Mouse (Mus musculus) kidney, adult 2 months (tissue): ENCODE measurements at regions not wholly inside any gene's neighbourhood (a gene's known extent, or its start where the extent isn't known, plus 50 kb on each side); places are given as distances from the start of the nearest gene placed in this dataset.

Experiments
- DNase-seq: peaks from one replicate; pipeline ENCODE4 v3.0.0; 2021
- H3K27ac ChIP-seq: fragments of 200-500 bp; 2 replicates; pipeline ENCODE4 v1.5.1; 2012; ENCODE audit warnings: low read depth, low read length, control low read depth, inconsistent platforms; ENCODE audit not compliant: insufficient read depth
- H3K27me3 ChIP-seq: fragments of 200-500 bp; replicated peaks from 2 replicates; pipeline ENCODE4 v1.6.1; 2012; ENCODE audit warnings: mild to moderate bottlenecking, moderate library complexity, low read length, inconsistent platforms; ENCODE audit not compliant: control insufficient read depth, insufficient read depth
- H3K36me3 ChIP-seq: fragments of 200-500 bp; 2 replicates; pipeline ENCODE4 v1.6.1; 2012; ENCODE audit warnings: mild to moderate bottlenecking, moderate library complexity, low read length, inconsistent platforms; ENCODE audit not compliant: control insufficient read depth, insufficient read depth
- H3K4me1 ChIP-seq: fragments of 200-500 bp; 2 replicates; pipeline ENCODE4 v1.6.1; 2011; ENCODE audit warnings: low read length; ENCODE audit not compliant: control insufficient read depth, insufficient read depth
- H3K4me3 ChIP-seq: fragments of 200-500 bp; 2 replicates; pipeline ENCODE4 v1.5.1; 2011; ENCODE audit warnings: mild to moderate bottlenecking, low read depth, low read length, control low read depth; ENCODE audit not compliant: insufficient read depth
- CTCF ChIP-seq: fragments of 200-500 bp; conservative IDR thresholded peaks from 2 replicates; pipeline ENCODE4 v1.5.1; 2011; ENCODE audit warnings: low read depth, mild to moderate bottlenecking, control low read depth, low read length, moderate library complexity, mixed read lengths; ENCODE audit not compliant: insufficient read depth, insufficient read length
- POLR2A ChIP-seq: fragments of 200-500 bp; IDR thresholded peaks from one replicate; pipeline ENCODE4 v1.6.1; 2011; ENCODE audit warnings: low read depth, low read length, control low read depth
- WGBS: fragments of 180-500 bp; shearing (Covaris S2); methylation state at CpG from one replicate; pipeline ENCODE4 v1.1.7; 2018; 5-methylcytosine and 5-hydroxymethylcytosine counted together

GRCm38 (mm10) chr4:45738746-45739145 lies 60.1 kb upstream of the Aldh1b1 start:
- H3K27me3 ChIP-seq = no peaks in the 10 kb centered on the region
- WGBS = 88% methylated on average over 11 of the region's 11 CpGs
- no peaks in the 10 kb centered on the region for H3K36me3 ChIP-seq
- no peak for DNase-seq
- no peaks in the 10 kb centered on the region for H3K4me1 ChIP-seq
- H3K27ac ChIP-seq = no peak overlapping the region
- no peak for TF ChIP-seq CTCF
- no peak for TF ChIP-seq POLR2A
- H3K4me3 ChIP-seq = no peak overlapping the region

GRCm38 (mm10) chr4:45736215-45736815 lies 62.5 kb upstream of the Aldh1b1 start:
- no peak for TF ChIP-seq POLR2A
- TF ChIP-seq CTCF = no peak
- 59% methylated on average over 10 of the region's 10 CpGs for WGBS
- Histone ChIP-seq H3K27ac (no peak overlapping the region), H3K4me3 (no peak overlapping the region), H3K36me3 (no peaks in the 10 kb centered on the region), H3K27me3 (no peaks in the 10 kb centered on the region), H3K4me1 (no peaks in the 10 kb centered on the region)
- DNase-seq = no peak

- no peak for DNase-seq
- no peak overlapping the region for H3K4me3 ChIP-seq
- H3K27ac ChIP-seq = no peak overlapping the region
- 98% methylated on average over 6 of the region's 6 CpGs for WGBS
- no peaks in the 10 kb centered on the region for H3K27me3 ChIP-seq
- H3K4me1 ChIP-seq = no peaks in the 10 kb centered on the region
- no peaks in the 10 kb centered on the region for H3K36me3 ChIP-seq
- no peak for TF ChIP-seq POLR2A
- no peak for TF ChIP-seq CTCF
Observed at GRCm38 (mm10) chr4:45734011-45734410, 64.8 kb upstream of the Aldh1b1 start.

DNA sequence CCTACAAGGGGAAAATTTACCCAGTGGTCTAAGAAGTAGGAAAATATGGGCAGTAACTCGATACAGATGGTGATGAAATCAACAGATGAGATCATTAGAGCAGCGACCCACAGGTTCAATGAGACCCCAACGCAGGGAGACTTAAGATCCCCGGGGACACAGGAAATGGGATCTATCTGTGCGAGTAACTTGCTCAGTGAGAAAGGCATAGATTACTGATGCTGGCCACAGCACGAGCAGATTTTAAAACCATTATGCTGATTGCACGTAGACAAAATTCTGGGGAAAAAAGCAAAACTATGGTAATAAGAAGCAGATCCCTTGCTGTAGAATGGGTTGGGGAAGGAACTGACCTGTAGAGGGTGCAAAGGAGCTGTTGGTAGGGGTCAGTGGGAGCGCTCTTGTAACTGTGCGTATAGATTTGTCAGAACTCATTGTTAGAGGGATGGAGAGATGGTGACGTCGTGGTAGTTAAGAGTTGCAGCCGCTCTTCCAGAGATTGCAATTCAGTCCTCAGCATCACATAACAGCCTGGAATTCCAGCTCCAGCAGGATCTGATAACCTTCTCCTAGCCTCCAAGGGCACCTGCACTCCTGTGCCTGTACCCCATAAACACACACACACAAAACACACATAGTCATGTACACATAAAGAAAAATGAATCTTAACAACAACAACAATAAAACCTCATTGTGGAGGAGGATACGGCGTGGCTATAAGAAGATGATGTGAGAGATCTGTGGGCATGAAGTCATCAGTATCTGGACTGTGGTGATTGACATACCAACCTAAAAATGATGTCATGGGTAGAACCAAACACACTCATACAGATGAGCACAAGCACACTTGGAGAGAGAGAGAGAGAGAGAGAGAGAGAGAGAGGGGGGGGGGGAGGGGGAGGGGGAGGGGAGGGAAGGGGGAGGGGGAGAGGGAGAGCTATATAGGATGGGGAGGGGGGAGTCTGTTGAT lies 67.7 kb upstream of the Aldh1b1 start:
- Histone ChIP-seq H3K4me1 (no peaks in the 10 kb centered on the region), H3K27me3 (no peaks in the 10 kb centered on the region), H3K36me3 (no peaks in the 10 kb centered on the region), H3K27ac (no peak overlapping the region), H3K4me3 (no peak overlapping the region)
- WGBS = 41% methylated on average over 14 of the region's 14 CpGs
- peak; percentile 8 for DNase-seq
- TF ChIP-seq POLR2A = no peak
- TF ChIP-seq CTCF = peak; percentile 47

- no peak overlapping the region for H3K27ac ChIP-seq
- H3K4me1 ChIP-seq = no peaks in the 10 kb centered on the region
- no peak for DNase-seq
- 88% methylated on average over 4 of the region's 4 CpGs for WGBS
- H3K4me3 ChIP-seq = no peak overlapping the region
- no peaks in the 10 kb centered on the region for H3K36me3 ChIP-seq
- H3K27me3 ChIP-seq = no peaks in the 10 kb centered on the region
- no peak for TF ChIP-seq POLR2A
- no peak for TF ChIP-seq CTCF
Observed at GRCm38 (mm10) chr4:45729801-45730200, 69.0 kb upstream of the Aldh1b1 start.

DNA sequence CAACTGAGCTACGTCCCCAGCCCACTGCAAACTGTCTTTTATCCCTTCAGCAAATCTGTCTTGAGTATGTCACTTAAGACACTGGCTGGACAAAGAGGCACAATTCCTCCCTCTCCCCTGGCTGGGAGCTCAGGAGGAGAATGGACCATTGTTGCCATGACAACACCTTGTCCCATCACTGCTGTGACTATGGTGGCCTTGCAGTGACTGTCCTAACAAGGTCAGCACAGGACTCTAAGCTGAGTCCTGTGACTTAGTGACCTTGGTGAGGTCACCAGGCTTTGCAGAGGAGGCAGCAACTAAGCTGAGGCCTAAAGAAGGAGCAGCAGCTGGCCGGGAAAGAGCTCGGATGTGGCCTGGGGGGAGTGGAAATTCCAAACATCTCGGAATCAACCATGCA lies 70.0 kb upstream of the Aldh1b1 start:
- DNase-seq = no peak
- no peak overlapping the region for H3K27ac ChIP-seq
- 54% methylated on average over 4 of the region's 4 CpGs for WGBS

DNA sequence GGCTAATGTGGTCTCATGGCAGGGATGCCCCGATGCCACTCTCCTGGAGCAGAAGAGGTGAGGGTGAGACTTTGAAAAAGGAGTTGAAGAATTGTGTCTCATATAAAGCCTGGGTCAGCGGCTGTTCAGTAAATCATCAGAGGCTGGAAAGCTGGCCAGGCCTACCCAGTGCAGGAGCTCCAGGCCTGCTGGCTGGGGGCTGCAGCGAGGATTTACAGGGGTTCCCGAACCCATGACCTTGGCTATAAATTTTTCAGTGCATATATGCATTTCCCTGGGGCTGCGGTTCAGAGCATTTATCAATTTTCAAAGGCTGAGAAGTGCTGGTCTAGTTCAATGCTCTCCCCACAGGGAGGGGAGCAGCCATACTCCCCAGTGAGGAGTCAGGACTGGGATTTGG lies 70.9 kb upstream of the Aldh1b1 start:
- no peak for DNase-seq
- Histone ChIP-seq H3K4me3 (no peak overlapping the region), H3K27ac (no peak overlapping the region), H3K27me3 (no peaks in the 10 kb centered on the region), H3K4me1 (no peaks in the 10 kb centered on the region), H3K36me3 (no peaks in the 10 kb centered on the region)
- TF ChIP-seq POLR2A (no peak), CTCF (no peak)
- WGBS = 77% methylated on average over 5 of the region's 5 CpGs

More for the DNA sequence above, 70.0 kb upstream of the Aldh1b1 start:
- no peak overlapping the region for H3K4me3 ChIP-seq
- TF ChIP-seq POLR2A = no peak
- TF ChIP-seq CTCF = no peak
- no peaks in the 10 kb centered on the region for H3K36me3 ChIP-seq
- no peaks in the 10 kb centered on the region for H3K4me1 ChIP-seq
- no peaks in the 10 kb centered on the region for H3K27me3 ChIP-seq
